Mouse (Mus musculus): ENCODE results near the gene Tmem253. TPM values are rescaled to one million over a fixed set of nuclear protein-coding genes. Genes with fewer than 3 reads are reported as not detected.

Tmem253 gene
- polyA plus RNA-seq, 1 experiment from 2014 or later = 0.16 TPM

DNA sequence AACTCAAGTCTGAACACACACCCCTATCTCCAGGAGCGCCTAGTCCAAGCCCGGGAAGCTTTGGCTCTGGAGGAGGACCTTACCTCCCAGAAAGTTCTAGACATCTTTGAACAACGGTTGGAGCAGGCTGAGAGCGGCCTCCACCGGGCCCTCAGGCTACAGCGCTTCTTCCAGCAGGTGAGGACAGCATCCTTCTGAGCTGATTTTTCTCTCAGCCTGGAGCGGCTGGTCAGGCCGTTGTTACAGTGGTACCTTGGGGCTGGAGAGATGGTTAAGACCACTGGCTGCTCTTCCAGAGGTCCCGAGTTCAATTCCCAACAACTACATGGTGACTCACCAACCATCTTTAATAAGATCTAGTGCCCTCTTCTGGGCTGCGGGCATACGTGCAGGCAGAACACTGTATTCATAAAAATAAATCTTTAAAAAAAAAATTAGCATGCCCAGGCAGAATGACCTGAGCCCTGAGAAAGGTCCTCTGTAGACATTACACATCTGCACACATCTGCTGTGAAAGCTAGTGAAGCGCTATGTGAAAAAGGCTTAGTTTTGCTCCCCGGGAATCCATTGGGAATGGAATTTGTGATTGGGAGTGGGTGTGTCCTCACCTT lies 19.1 kb upstream of the Tmem253 start:
- Histone ChIP-seq H3K27ac (no peak overlapping the region), H3K79me2 (ENCODE audit: inconsistent target) (no peaks in the 10 kb centered on the region), H3K36me3 (ENCODE audit: inconsistent target) (no peaks in the 10 kb centered on the region), H3K4me3 (ENCODE audit: inconsistent target) (no peak overlapping the region)
- WGBS (ENCODE audit: missing documents) = 95% methylated on average over 13 of the region's 13 CpGs

DNA sequence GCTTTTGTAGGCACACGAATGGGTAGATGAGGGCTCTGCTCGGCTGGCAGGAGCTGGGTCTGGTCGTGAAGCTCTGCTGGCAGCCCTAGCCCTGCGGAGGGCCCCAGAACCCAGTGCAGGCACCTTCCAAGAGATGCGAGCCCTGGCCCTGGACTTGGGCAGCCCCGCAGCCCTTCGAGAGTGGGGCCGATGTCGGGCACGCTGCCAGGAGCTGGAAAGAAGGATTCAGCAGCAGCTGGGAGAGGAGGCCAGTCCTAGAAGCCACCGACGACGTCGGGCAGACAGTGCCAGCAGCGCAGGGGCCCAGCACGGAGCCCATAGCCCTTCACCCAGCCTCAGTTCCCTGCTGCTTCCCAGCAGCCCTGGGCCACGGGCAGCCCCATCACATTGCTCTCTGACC lies 18.6 kb upstream of the Tmem253 start:
- H3K79me2 ChIP-seq (ENCODE audit: inconsistent target) = no peaks in the 10 kb centered on the region
- no peak overlapping the region for H3K27ac ChIP-seq
- no peak overlapping the region for H3K4me3 ChIP-seq (ENCODE audit: inconsistent target)
- no peaks in the 10 kb centered on the region for H3K36me3 ChIP-seq (ENCODE audit: inconsistent target)
- 93% methylated on average over 16 of the region's 17 CpGs for WGBS (ENCODE audit: missing documents)

DNA sequence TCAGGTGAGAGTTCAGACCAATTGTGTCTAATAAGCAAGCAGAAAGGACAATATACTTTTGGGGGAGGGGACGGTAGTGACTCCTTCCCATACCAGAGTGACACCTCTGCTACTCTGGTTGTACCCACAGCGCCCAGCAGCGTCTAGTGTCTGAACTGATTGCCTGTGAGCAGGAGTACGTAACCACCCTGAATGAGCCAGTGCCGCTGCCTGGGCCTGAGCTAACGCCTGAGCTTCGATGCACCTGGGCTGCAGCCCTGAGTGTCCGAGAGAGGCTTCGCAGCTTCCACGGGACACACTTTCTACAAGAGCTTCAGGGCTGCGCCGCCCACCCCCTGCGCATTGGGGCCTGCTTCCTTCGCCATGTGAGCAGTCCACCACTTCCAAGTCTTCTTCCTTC lies 18.0 kb upstream of the Tmem253 start:
- no peaks in the 10 kb centered on the region for H3K36me3 ChIP-seq (ENCODE audit: inconsistent target)
- no peak overlapping the region for H3K4me3 ChIP-seq (ENCODE audit: inconsistent target)
- no peak overlapping the region for H3K27ac ChIP-seq
- 95% methylated on average over 14 of the region's 14 CpGs for WGBS (ENCODE audit: missing documents)
- no peaks in the 10 kb centered on the region for H3K79me2 ChIP-seq (ENCODE audit: inconsistent target)

DNA sequence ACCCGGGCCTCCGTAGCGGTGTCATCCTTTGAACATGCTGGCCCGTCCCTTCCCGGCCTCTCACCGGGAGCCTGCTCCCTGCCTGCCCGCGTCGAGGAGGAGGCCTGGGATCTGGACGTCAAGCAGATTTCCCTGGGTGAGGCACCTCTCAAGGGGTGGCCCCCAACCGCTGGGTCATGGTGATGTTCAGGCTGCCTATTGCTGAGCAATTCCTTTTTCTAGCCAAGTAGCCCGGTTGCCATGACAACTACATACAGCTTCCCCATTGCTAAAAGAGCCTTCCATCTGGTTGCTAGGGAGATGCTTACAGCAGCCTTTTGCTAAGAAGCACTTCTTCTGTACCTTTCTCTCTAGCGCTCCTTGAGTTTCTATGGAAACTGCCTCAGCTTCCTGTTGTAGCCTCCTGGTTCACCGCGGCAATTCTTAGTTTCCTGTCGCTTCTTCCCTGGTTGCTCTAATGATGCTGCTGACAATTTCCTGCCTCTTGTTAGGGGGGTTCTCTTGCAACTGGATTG lies 11.4 kb upstream of the Tmem253 start:
- Histone ChIP-seq H3K36me3 (ENCODE audit: inconsistent target) (peaks cover 4% of the 10 kb centered on the region; the same call in 1 of the 2 replicates), H3K4me3 (ENCODE audit: inconsistent target) (no peak overlapping the region), H3K27ac (no peak overlapping the region), H3K79me2 (ENCODE audit: inconsistent target) (no peaks in the 10 kb centered on the region)
- 51% methylated on average over 16 of the region's 16 CpGs for WGBS (ENCODE audit: missing documents)

DNA sequence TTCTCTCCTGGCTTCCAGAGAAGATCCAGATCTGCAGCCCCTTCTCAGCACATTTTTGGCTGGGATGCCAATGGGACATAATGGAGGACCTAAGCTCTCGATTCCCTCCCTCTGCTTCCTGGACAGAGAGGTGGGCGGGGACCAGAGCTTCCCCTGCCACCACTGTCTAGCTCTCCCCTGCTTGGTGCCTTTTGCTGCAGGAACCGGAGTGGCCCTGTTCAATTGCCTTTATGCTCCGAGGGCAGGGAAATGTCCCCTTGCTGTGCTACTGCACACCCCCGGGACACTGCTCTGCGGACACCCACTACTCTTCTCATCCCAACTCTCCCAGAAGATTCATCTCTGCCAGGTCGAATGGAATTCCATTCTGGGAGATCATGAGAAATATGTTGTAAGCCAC lies 10.3 kb upstream of the Tmem253 start:
- WGBS (ENCODE audit: missing documents) = 85% methylated on average over 7 of the region's 7 CpGs
- Histone ChIP-seq H3K27ac (no peak overlapping the region), H3K4me3 (ENCODE audit: inconsistent target) (no peak overlapping the region), H3K79me2 (ENCODE audit: inconsistent target) (no peaks in the 10 kb centered on the region), H3K36me3 (ENCODE audit: inconsistent target) (peaks cover 4% of the 10 kb centered on the region; the same call in 1 of the 2 replicates)

DNA sequence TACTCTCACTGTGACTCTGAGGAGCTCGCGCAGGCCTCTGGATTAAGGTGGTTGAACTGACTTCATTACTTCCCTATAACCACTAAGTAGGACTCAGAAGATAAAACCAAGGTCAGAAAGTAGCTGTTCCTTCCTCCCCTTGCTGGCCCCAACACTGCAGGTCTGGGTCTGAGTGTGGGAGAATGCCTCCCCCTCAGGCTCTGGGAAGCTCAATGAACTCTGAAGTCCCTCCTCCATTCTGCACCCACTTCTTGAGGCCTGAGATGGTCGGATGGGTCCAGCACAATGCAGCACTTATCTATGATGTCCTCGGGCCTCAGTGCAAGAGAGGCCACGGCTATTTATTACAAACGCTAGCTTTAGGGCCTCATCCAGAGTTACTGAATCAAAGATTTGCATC lies 9.8 kb upstream of the Tmem253 start:
- WGBS (ENCODE audit: missing documents) = 91% methylated on average over 5 of the region's 6 CpGs
- no peak overlapping the region for H3K4me3 ChIP-seq (ENCODE audit: inconsistent target)
- peaks cover 4% of the 10 kb centered on the region; the same call in 1 of the 2 replicates for H3K36me3 ChIP-seq (ENCODE audit: inconsistent target)
- H3K79me2 ChIP-seq (ENCODE audit: inconsistent target) = no peaks in the 10 kb centered on the region
- no peak overlapping the region for H3K27ac ChIP-seq

DNA sequence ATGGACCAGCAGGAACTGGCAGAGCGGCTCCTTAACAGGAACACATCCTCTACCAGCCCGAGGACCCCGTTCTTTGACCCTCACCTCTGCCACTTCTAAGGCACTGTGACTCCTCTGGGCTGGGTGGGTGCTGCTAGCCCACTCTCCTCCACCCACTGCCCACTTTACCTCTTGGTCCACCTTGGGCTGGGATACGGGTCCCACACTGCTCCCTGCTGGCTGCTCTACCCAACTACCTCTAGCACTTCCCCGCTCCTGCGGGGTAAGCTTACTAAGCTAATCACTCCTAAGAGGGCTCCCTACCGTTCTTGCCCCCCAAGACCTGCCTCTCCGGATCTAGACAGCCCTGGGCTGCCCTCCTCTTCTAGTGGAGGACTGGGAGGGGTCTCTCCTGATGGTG lies 9.2 kb upstream of the Tmem253 start:
- no peak overlapping the region for H3K4me3 ChIP-seq (ENCODE audit: inconsistent target)

DNA sequence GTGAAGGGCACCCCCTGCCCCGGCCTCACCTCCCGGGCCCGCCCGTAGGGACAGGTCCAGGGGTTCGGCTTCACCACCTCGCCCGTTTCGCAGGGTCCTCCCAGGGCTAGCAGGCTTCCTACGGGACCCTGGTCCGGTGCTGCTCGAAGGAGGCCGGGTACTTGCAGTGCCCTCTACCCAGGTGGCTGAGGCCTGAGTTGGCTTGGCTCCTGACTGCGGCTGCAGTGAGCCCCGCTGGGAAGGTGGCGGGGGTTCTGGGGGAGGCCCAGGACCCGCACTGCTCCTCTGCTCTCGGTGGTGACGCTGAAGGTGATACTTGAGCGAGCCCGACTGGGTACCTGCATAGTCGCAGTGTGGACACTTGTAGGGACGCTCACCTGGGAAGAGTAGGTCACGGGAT lies 8.7 kb upstream of the Tmem253 start:
- Histone ChIP-seq H3K79me2 (ENCODE audit: inconsistent target) (no peaks in the 10 kb centered on the region), H3K36me3 (ENCODE audit: inconsistent target) (peaks cover 4% of the 10 kb centered on the region; the same call in 1 of the 2 replicates), H3K27ac (no peak overlapping the region), H3K4me3 (ENCODE audit: inconsistent target) (no peak overlapping the region)
- 98% methylated on average over 15 of the region's 23 CpGs for WGBS (ENCODE audit: missing documents)

More for the DNA sequence above, 9.2 kb upstream of the Tmem253 start:
- Histone ChIP-seq H3K27ac (no peak overlapping the region), H3K36me3 (ENCODE audit: inconsistent target) (peaks cover 4% of the 10 kb centered on the region; the same call in 1 of the 2 replicates), H3K79me2 (ENCODE audit: inconsistent target) (no peaks in the 10 kb centered on the region)
- WGBS (ENCODE audit: missing documents) = 93% methylated on average over 8 of the region's 8 CpGs

DNA sequence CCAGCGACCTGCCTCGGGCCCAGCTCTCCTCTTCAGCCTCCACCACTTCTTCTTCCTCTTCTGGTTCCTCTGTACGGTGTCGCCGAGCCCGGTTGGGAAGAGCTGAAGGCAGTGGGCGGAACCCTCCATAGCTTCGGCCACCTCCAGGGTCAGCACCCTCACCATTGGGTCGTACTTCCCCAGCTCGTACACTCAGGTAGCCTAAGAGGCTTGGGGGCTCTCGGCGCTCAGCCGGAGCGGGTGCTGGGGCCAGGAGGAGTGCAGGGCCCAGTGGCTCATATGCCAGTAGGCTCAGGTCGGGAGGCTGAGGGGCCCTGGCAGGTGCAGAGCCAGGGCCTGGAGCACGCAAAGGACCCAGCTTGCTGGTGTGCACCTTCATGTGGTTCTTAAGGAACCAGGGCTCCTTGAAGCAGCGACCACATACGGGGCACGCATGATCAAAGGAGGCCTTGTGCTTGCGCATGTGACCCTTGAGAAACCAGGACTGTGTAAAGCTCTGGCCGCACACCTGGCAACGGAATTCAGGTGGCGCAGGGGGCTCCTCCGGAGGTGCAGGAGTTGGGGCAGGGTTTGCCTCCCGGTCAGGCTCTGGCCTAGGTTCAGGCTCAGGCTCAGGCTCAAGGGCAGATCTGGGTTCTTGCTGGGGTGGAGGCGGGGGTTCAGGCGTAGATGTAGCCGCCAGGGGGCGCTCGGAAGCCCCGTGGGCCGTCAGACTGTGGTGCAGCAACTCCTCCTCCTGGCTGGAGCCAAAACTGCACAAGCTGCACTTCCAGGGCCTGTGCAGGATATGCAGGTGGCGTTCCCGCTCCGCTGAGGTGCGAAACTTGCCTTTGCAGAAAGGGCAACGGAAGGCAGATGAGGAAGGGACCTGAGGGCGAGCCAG lies 6.9 kb upstream of the Tmem253 start:
- no peak overlapping the region for H3K27ac ChIP-seq
- no peaks in the 10 kb centered on the region for H3K79me2 ChIP-seq (ENCODE audit: inconsistent target)
- 63% methylated on average over 32 of the region's 38 CpGs for WGBS (ENCODE audit: missing documents)
- H3K36me3 ChIP-seq (ENCODE audit: inconsistent target) = peaks cover 4% of the 10 kb centered on the region; the same call in 1 of the 2 replicates
- no peak overlapping the region for H3K4me3 ChIP-seq (ENCODE audit: inconsistent target)

DNA sequence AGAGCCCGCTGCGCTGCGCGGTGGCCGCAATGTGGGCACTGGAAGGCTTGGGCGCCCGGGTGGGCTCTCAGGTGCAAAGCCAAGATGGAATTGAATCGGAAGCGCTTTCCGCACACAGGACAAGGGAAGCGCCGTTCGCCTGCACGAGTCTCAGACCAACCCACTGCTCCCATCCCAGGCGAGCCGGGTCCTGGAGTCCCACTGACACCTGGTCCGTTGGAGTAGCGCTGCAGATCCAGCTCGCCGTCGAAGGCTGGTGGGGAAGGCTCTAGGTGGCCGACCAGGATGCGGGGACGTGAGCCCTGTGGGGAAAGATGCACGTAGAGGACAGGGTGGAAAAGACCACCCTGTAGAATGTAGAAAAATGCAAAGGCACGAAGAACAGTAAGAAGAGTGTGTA lies 6.1 kb upstream of the Tmem253 start:
- Histone ChIP-seq H3K79me2 (ENCODE audit: inconsistent target) (no peaks in the 10 kb centered on the region), H3K27ac (no peak overlapping the region), H3K36me3 (ENCODE audit: inconsistent target) (peaks cover 4% of the 10 kb centered on the region; the same call in 1 of the 2 replicates), H3K4me3 (ENCODE audit: inconsistent target) (no peak overlapping the region)
- 98% methylated on average over 20 of the region's 26 CpGs for WGBS (ENCODE audit: missing documents)

DNA sequence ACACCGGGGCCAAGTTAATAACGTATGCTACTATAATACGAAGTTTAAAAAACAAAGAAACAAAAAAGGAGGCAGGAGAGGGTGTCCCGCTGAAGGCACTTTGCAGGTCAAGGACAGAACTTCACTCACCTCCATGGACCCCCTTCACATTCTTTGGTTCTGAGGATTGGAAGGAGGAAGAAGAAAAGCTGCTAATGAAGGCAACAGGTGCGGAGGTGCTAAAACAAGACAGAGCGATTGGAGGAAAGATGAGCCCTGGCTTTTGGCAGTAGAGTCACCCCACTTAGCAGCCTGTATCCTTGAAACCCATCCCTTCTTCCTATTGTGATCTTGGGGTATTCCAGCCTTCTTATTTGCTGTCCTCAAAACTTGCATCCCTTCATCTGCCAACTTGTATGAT lies 5.6 kb upstream of the Tmem253 start:
- Histone ChIP-seq H3K4me3 (ENCODE audit: inconsistent target) (no peak overlapping the region), H3K79me2 (ENCODE audit: inconsistent target) (no peaks in the 10 kb centered on the region), H3K36me3 (ENCODE audit: inconsistent target) (peaks cover 4% of the 10 kb centered on the region; the same call in 1 of the 2 replicates), H3K27ac (no peak overlapping the region)
- WGBS (ENCODE audit: missing documents) = 95% methylated on average over 6 of the region's 6 CpGs

DNA sequence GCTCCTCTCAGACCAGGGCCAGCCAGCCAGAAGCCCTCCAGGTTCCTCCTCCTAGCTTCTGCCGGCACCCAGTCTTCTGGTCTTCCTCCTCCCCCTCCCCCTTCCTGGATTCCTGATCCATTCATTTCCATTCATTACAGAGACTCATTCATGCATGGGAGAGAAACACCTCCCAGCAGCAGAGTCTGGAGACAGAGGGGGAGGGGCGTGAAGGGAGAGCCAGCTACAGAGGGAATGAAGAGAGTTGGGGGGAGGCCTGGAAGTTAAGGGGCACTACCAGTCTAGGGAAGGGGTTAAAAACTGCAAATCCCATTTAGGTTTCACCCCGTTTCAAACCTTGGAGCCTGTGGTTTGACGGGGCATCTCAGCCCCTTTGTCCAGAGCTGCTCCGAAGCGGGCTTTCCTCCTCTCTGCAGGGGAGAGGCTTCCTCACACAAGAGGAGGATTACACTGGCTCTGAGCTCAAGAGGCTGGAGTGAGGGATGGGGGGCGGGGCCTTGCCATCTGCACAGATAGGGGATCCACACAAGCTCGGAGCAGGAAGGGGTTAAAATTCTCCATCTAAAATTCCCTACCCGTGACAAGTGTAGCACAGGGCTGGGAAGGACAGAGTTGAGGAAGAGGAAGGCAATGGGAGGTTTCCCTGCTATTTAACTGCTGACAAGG lies 4.9 kb upstream of the Tmem253 start:
- Histone ChIP-seq H3K4me3 (ENCODE audit: inconsistent target) (no peak overlapping the region), H3K36me3 (ENCODE audit: inconsistent target) (peaks cover 4% of the 10 kb centered on the region; the same call in 1 of the 2 replicates), H3K79me2 (ENCODE audit: inconsistent target) (no peaks in the 10 kb centered on the region), H3K27ac (no peak overlapping the region)
- 90% methylated on average over 9 of the region's 9 CpGs for WGBS (ENCODE audit: missing documents)

DNA sequence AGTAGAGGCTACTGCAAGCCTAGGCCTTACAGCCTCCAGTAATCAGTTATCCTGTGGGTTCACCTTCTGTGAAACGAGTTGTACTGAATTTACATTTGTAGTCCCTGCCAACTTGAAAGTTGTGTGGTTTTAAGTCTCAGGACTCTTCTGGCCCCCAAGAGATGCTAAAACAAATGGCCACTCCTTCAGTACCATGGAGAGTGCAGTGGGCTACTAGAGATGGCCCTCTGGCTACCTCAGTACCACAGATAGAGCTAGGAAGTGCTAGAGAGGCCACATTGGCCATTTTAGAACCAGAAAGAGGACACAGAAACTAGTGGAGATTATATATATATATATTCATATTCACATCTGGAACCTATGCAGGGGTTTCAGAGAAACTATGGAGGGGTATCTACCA lies 3.8 kb upstream of the Tmem253 start:
- 100% methylated on average over 1 of the region's 1 CpGs for WGBS (ENCODE audit: missing documents)
- H3K36me3 ChIP-seq (ENCODE audit: inconsistent target) = peaks cover 4% of the 10 kb centered on the region; the same call in 1 of the 2 replicates
- no peak overlapping the region for H3K4me3 ChIP-seq (ENCODE audit: inconsistent target)

DNA sequence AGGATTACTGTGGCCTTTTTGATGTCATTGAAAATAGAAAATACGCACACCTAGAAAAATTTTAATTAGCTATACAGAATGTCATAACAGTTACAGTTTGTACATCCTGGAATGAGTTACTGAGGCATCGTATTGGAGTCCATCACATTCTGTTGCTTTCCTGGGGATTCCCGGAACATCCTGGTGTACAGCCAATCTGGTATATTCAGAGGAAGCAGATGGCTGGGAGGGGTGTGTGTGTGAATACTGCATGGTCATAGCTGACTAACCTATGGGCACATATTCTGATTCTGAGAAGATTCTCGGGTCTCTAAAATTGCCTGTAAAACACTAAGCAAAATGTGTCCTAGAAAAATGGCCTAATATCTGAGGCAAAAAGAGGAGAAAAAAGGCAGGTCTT lies 3.4 kb upstream of the Tmem253 start:
- H3K27ac ChIP-seq = no peak overlapping the region
- H3K79me2 ChIP-seq (ENCODE audit: inconsistent target) = no peaks in the 10 kb centered on the region
- H3K36me3 ChIP-seq (ENCODE audit: inconsistent target) = peaks cover 3% of the 10 kb centered on the region; the same call in 1 of the 2 replicates
- WGBS (ENCODE audit: missing documents) = 83% methylated on average over 4 of the region's 4 CpGs
- H3K4me3 ChIP-seq (ENCODE audit: inconsistent target) = no peak overlapping the region

More for the DNA sequence above, 3.8 kb upstream of the Tmem253 start:
- Histone ChIP-seq H3K27ac (no peak overlapping the region), H3K79me2 (ENCODE audit: inconsistent target) (no peaks in the 10 kb centered on the region)

Data from macrophage (primary cell).